Mouse (Mus musculus) hematopoietic stem cell, adult 5-6 weeks (primary cell): ENCODE measurements at regions not wholly inside any gene's neighbourhood (a gene's known extent, or its start where the extent isn't known, plus 50 kb on each side); places are given as distances from the start of the nearest gene placed in this dataset.
A peak's percentile ranks its signal among the peaks of the same experiment; 100 is the strongest.

Source experiments
- ATAC-seq, 2 experiments: fragments of 125-278 bp in 1 of 2; replicated peaks in 1 of 2; 2 replicates each; pipeline ENCODE4 v1.8.0; 2016 to 2017; ENCODE audit warnings: inconsistent platforms in 2 of 2, mild to moderate bottlenecking in 2 of 2, moderate number of reproducible peaks in 2 of 2, low read depth in 1 of 2, moderate TSS enrichment in 1 of 2; ENCODE audit not compliant: low FRiP score in 2 of 2, poor library complexity in 2 of 2, severe bottlenecking in 2 of 2, insufficient read depth in 1 of 2, low TSS enrichment in 1 of 2

DNA sequence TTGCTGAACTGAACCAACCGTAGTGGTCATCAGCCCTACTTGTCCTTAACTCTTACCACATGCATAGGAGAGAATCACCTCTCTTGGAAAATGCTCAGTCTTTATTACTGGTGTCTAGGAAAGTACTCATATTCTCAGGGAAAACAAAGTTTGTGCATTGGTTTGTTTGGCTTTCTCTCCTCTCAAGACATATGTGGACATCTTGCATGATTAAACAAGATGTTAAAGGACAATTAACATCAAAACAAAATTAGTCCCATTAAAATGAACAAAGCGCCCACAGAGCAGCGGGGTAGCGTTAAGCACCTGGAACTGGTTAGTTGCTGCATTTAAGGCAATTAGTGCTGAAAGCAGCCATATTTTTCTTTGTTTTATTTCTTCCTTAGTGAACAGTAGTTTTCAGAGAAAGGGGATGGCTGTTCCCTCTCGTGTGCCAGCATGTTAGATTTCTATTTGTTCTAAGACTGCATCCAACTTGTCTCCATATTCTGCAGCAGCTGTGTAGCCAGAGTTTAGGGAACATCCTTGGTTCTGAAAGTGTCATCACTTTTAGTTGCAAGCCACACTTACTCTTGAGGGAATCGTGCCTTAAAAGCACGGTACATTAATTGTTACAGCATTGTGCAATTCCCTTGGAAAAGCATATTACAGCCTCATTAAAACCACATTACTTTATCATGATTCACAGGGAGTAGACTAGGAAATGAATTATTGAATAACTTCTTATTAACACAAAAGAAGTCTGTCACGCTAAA, 137.7 kb downstream of the Ube2u start:
- ATAC-seq, result no peak

DNA sequence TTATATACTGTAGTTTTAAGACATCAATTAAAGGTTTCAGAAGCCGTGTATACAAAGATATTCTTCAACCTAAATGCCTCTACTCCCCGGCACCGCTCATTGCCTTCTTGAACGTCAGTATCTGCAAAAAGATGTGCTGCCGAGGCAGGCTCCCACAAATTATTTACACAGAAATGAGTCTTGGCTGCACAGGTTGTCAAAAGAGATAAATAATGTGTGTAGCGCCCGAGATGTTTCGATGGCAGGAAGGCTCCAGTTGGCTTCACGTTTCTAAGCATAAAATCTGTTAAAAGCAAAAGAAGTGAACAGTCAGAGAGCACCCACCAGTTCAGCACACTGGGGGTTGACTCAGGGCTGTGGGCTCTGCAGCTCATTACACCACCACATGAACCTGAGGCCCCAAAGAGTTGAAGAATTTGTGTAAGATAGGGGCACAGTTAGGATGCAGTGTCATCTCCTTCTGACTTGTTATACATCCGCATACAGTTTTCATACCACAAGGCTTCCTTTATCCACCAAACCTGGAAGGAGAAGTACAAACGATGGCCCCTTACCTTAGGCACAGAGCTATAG, 138.4 kb downstream of the Ube2u start:
- no peak for ATAC-seq

DNA sequence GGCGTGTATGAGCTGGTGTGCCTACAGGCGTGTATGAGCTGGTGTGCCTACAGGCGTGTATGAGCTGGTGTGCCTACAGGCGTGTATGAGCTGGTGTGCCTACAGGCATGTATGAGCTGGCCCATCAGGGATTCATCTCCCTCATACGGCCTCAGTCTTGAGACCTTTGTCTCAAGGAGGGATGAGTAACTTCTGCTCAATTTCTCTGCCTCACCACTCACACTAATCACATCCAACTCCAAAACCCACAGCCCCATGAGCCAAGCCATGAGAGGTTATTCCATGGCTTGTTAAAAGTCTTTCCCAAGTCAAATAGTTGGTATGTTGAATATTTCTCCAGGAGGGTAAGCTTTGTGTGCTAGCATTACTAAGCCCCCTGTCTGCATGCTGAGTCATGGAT, 146.0 kb downstream of the Ube2u start:
- no peak for ATAC-seq

DNA sequence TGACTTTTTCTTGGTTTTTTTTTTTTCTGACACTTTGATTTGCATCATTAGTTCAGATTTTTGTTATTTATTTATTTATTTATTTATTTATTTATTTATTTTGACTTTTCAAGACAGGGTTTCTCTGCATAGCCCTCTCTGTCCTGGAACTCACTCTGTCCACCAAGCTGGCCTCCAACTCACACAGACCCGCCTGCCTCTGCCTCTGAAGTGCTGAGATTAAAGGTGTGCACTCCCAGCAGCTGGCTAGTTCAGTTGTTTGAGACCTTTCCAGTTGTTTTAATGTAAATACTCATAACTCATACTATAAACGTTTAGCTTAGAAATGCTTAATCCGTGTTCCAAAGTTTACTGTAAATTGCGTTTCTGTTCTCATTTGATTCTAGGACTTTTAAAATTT, 147.9 kb downstream of the Ube2u start:
- ATAC-seq, result no peak

DNA sequence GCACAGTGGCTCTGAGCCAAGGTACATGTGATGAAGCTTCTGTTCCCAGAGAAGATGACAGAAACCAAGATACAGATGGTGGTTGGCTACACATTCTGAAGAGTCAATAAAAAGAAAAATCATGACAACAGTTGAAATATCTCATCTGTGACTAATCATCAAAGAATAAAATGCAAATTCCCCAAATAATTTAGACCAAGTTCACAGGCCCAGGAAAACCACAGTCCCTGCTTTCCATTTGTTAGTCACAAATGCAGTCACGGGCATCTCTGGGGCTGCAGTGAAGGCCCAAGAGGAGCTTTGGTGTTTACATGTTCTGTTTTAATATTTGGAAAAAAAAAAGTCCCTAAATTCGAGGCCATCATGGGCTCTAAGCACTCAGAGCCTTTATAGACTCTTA, 142.1 kb upstream of the Cachd1 start:
- no peak for ATAC-seq

DNA sequence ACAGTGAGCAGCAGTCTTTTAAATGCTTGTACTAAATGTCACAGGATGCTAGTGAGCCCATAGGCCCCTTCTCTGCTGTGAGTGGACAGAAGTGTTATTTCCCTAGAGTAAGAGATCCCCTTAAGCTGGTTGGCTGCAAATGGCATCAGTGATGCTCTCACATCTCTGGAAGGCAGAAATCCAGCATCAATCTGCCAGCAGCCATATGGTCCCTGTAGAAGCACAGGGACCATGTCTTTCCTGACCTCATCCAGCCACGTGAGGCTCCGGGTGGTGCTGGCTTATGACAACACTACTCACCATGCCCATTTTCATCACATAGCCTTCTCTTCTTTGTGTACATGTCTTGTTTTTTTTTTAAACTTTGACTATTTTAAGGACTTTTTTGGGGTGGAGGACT, 138.9 kb upstream of the Cachd1 start:
- ATAC-seq, result no peak

DNA sequence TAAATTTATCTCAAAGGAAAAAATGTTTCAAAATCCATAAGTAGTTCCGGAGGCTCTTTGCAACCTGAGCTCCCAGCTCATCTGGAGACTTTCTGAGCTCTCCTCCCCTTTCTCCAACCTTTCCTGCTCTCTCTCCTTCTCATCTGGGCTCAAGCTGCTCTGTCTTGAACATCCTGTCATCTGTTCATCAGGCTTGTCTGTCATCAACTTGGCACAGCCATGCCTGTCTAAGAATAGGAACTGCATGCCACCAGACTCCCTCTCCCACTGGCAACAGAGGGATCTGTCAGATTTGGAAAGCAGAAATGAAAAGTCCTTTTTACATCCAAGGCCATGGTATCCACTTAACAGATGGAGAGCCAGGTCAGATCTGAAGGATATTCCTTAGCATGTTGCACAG, 115.3 kb upstream of the Cachd1 start:
- ATAC-seq, result no peak

DNA sequence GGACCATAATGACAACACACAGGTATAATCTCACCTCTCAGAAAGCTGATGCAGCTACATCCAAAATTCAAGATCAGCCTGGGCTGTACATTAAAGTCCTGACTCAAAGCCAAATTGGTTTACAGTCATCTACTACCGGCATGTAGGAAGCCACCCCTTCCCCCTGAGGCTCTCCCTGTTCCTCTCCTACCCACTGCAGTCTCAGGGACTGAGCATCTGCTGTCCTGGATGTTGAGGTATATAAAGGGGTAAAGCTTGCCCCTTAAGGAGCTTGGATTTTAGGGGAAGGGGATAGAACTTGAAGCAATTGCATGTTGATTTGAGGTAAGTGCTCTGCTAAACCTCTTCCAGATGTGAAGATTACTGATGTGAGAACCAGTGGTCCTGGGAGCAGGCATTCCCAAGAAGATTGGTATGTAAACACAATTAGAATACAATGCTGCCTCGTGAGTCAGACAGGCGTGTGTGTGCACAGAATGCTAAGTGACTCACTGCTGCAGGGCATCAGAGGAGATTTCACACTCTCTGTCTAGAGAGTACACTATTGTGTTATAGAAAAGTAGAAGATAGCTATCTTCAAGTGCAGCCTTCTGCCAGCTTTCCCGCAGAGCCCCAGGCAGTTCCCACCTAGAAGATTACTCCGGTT, 111.7 kb upstream of the Cachd1 start:
- ATAC-seq, result no peak

DNA sequence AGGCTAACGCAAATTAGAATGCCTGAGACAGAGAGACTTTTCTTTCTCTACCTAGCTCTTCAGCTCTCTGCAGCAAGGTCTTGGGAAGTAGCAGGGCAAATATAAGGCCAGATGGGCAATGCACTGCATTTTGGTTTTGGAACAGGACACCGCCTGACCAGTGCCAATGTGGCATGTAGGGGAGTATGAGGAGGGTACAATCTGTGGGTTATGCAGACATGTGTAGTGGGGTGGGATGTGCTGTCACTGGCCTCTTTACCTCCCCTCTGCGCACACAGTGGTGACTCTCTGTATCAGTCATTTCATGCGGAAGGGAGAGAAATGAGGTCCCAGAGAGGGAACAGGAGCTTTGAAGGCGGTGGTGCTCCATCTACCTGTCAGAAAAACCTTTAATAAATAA, 105.9 kb upstream of the Cachd1 start:
- ATAC-seq, result no peak

DNA sequence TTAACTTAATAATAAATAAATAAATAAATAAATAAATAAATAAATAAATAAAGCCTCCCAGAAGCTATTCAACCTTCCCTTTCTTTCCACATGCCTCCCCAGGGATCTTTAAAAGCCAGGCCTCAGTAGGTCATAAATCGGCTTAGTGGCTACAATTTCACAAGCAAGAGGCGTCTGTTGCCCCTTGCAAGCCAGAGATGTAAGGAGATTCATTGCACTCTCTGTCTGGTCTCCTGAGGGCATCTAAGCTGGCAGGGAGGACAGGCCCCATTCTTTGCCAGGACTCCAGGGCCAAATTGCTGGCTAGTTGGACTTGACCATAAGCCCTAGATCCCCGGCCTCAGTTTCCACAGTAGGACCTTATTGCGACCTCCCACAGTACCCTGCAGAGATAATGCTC, 101.6 kb upstream of the Cachd1 start:
- ATAC-seq, result no peak

DNA sequence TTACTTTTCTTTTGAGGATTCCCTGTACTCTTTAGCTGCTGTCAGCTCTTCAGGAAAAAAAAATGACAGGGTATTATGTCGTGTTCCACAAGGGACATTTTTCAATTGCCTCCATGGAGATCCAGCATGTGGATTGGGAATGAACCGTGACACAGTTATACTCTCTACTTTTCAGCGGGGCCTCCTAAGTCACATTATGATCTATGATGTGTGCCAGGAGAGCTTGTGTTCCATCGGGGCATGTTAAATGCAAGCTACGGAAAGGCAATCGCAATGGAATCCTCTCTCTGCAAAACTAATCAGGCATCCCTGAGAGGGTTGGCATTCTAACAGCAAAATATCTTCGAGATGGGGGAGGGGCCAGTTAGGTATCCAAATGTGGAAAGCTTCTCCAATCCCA, 92.7 kb upstream of the Cachd1 start:
- no peak for ATAC-seq

DNA sequence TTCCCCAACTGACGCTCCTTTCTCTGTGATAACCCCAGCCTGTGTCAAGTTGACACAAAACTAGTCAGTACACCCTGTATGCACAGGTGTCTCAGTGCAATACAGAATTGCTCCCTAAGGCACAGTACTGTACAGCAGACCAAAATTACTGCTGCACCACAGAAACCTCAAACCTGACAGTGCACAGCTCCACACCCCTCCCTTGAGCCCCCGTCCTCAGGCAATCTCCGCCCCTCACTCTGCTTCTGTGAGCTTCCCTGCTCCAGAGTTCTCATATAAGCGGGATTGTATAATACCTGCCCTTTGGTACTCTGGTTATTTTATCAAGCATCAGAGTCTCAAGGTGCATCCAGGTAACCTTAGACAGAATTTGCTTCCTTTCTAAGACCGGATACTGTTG, 76.5 kb upstream of the Cachd1 start:
- no peak for ATAC-seq

DNA sequence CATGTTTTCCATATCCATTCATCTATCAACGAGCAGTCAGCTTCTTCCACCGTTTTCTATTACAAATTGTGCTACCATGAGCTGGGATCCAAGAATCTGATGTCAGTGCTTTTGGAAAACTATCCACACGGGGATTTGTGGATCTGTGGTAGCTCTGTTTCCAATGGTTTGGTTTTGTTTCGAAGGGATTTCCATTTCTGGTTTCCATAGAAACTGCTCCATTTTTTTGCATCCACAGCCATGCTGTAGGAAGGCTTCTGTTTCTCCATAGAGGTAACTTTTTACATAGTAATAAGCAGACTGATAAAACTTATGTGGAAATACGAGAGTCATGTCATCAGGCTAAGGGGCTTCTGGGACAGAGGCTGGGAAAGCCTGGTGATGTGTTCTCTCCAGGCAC, 76.1 kb upstream of the Cachd1 start:
- no peak for ATAC-seq

DNA sequence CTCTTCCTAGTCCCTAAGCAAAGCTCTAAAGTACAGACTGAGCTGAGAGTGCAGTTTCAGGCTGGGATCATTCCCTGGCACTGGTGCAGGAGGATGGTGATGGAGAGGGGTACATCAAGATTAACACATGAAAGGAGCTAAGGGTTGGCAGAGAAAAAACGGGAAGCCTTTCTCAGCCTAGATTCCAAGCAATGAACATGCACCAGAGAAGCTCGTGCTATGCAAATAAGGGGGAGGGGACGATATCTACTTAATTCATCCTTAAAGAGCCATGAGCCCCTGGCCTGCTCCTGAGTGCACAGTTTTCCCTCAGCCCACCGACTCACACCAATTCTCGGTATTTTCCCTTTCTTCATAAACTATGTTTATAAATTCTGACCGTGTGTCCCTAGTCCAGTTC, 70.5 kb upstream of the Cachd1 start:
- ATAC-seq, result no peak

DNA sequence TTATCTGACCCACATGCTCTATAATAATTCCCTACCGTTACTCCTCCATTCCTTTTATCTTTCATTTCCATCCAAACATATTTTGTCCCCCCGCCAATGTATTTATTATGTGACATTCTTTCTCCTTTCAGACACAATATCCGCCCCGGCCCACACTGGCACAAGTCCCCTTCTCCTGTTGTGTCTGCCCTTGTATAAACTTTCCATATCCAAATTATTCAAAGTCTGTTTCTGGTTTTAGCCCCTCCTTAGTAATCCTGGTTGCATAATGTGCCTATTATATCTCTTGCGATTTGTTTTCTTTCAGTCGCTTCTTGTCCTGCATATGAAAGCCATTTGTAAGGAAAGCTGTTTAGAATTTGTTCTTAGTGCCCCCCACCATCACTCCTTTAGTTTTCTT, 69.3 kb upstream of the Cachd1 start:
- no peak for ATAC-seq

DNA sequence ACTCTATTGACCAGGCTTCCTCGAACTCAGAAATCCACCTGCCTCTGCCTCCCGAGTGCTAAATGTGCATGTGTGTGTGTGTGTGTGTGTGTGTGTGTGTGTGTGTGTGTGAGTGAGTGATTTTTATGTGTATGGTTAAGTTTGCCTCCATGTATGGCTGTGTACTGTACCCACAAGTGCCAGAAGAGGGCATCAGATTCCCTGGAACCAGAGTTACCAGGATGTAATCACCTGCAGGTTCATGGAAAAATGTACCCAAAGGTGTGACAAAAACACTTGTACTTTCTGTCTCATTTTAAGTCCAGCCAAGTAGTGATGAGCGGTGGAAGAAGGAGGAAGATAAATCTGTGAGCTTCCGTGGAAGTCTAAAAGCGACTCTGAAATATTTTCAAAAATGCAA, 68.2 kb upstream of the Cachd1 start:
- ATAC-seq, result no peak

DNA sequence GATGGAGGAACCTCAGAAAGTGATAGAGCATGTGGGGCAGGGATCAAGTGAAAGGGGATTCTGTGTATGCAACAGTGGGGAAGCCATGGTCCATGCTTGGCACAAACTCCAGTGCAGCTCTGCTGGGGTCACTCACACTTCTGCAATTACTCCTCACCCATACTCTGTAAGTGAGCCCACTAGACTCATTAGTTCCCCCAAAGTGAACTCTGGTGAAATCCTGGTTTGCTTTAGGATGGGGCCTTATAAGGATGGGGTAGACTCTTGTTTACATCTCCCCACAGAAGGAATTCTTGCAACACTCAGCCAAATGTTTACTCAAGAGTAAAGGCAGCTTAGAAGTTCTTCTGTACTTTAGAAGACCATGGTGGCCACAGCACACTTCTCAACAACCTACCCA, 62.2 kb upstream of the Cachd1 start:
- ATAC-seq, result no peak

DNA sequence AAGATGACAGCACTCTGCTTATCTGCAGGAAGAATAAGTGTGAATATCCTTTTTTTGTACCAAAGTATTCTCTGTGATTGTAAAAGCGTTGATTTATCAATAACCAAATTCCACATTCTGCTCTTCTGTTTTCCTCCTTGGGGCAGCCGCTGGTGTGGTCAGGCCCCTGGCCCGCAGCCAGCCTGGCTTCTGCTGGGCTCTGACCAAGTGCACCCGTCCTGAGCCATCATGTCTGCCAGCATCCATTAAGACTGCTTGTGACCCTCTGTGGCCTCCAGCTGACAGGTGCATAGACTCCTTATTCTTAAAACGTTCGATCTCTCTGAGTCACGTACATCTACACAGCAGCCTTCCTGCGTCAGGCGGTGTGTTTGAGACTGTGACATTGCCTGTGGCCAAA, 58.9 kb upstream of the Cachd1 start:
- ATAC-seq, result no peak

DNA sequence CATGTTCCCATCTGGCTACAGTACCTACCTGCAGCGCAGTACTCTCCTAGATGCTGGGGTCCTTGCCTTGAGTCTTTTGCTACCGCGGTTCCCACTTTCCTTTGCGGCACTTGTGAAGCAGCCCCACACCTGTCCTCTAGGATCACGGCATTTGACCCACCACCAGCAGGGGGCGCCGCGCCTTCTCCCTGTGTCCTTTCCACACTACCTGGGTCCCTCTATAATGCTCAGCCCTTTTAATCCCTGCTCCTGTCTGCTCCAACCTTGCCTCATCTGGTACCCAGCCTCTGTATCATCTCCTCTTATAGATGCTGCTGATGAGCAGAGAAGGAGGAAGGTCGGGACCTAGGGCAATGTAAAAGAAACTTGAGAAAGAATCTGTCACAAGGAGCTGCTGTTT, 53.9 kb upstream of the Cachd1 start:
- peak; percentile 42 to 46; a peak in 2 of 4 replicates for ATAC-seq
